Mouse (Mus musculus) hematopoietic stem cell, adult 5-6 weeks (primary cell): ENCODE results near the gene Phyh. TPM values are rescaled to one million over a fixed set of nuclear protein-coding genes. Genes with fewer than 3 reads are reported as not detected.
"Not testable (repeated sequence)": the region's sequence is repeated elsewhere in the genome, so short reads cannot be mapped to it uniquely, and the experiment has no call there.

Experiments
- ATAC-seq, 2 experiments: fragments of 125-278 bp in 1 of 2; replicated peaks in 1 of 2; 2 replicates each; pipeline ENCODE4 v1.8.0; 2016 to 2017; ENCODE audit warnings: inconsistent platforms in 2 of 2, mild to moderate bottlenecking in 2 of 2, moderate number of reproducible peaks in 2 of 2, low read depth in 1 of 2, moderate TSS enrichment in 1 of 2; ENCODE audit not compliant: low FRiP score in 2 of 2, poor library complexity in 2 of 2, severe bottlenecking in 2 of 2, insufficient read depth in 1 of 2, low TSS enrichment in 1 of 2
- total RNA-seq: library from RNA; stranded (forward); fragments of 172-1452, 232-1000 nt; gene quantifications from 2 replicates; pipeline ENCODE4 v1.2.3, GENCODE M21; 2017

Gene Phyh
- total RNA-seq, 1 experiment from 2014 or later, result 20.8 TPM

GRCm38 (mm10) chr2:4908771-4909315 is 10.0 kb upstream of the Phyh start:
- ATAC-seq, result no peak

- ATAC-seq, result no peak
Observed at GRCm38 (mm10) chr2:4909909-4910308, 8.9 kb upstream of the Phyh start.

DNA sequence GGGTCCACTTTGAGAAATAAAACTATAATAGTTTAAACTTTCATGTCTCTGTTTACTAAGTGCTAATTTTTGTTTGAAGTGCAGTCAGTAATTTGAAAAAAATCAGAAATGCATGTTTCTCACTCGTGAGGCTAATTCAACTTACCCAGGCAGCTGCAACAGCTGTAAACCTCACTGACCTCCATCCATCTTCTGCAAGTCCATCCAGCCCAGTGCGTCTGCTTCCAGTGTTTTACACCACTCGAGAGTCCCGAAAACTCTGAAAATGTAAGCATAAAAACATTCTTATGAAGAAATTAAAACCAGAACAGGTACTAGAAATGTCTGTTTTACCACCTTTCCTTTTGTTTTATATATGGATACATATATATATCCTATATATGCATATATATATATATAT is 8.3 kb upstream of the Phyh start:
- ATAC-seq, result no peak

GRCm38 (mm10) chr2:4913949-4914348 is 4.9 kb upstream of the Phyh start:
- ATAC-seq, result no peak

GRCm38 (mm10) chr2:4916037-4916436 is 2.8 kb upstream of the Phyh start:
- no peak for ATAC-seq

DNA sequence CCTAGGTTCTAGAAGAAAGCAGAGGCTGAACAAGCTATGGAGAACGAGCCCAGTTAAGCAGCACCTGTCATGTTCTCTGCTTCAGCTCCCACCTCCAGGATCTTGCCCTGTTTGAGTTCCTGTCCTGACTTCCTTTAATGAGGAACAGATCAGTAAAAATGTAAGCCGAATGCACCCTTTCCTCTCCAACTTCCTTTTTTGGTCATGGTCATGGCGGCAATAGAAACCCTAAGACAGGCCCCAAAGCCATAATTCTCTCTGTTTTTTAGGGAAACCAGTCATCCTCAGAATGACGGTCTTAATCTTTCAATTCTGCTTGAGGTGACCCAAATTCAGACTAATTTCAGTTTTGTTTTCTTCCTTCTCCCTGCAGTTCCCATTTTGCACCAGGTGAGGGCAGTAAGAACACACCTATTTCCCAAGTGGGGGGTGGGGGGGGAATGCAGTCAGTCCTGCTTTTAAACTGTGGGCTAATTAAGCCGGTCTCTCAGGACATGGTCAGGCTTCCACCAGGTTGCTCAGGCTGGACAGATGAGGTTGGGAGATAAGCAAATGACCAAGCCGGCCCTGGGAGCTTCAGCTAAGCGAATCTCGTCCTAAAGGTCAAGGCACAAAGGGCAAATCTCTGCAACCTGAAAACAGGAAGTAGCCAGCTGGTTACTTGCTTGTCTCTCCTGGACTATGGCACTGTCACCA is 1.3 kb upstream of the Phyh start:
- ATAC-seq, result peak; percentile 39 to 57

DNA sequence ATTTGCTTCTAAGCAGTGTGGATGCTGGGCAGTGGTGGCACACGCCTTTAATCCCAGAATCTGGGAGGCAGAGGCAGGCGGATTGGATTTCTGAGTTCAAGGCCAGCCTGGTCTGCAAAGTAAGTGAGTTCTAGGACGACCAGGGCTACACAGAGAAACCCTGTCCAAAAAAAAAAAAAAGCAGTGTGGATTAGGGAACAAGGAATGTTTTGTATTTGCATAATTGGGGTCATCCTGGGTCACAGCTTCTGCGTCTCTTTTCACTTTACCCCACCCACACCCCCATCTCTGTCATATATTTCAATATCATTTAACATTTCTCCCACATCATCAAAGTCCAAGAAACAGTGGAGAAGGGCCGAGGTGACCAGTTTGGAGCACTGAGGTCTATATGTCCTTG is 2.2 kb downstream of the Phyh start:
- ATAC-seq, result no peak

- ATAC-seq, result no peak
Observed at GRCm38 (mm10) chr2:4922476-4923164, 3.8 kb downstream of the Phyh start.

DNA sequence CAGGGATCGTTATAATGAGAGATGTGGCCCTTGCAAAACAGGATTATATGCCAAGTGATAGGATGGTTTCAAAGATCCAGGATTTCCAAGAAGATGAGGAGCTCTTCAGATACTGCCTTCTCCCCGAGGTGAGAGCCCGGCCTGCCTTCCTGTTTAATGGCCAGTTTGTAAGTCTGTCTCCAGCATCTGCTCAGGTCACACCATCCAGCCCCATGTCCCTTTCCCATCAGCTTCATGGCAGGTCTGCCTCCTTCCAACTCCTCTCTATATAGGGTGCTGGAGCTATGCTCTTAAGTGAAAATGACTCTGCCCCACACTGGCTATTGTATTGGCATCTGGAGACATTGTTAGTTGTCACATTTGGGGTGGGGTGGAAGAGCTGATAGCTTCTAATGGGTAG is 8.6 kb downstream of the Phyh start:
- no peak for ATAC-seq

- ATAC-seq, result peak in 1 of 2 experiments; percentile 21; a peak in 1 of 4 replicates
Observed at GRCm38 (mm10) chr2:4929230-4929629, 10.4 kb downstream of the Phyh start.

DNA sequence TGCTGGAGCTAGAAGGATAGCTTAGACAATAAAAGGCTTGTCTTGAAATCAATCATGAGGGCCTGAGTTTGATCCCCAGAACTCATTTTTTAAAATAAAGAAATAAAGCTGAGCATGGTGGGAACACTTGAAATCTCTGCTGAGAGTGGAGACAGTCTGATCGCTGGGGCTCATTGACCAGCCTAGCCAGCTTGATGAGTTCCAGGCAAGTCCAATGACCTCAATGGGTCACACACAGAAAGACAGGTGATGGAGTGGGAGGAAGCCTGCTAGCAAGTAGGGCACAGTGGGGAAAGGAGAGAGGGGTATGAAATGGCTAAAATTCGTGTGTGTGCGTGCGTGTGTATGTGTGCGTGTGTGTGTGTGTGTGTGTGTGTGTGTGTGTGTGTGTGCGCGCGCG is 15.7 kb downstream of the Phyh start:
- ATAC-seq, result no peak

- no peak for ATAC-seq
Observed at GRCm38 (mm10) chr2:4937931-4938330, 19.1 kb downstream of the Phyh start.

- ATAC-seq, result no peak
Observed at GRCm38 (mm10) chr2:4940861-4941260, 22.0 kb downstream of the Phyh start.

DNA sequence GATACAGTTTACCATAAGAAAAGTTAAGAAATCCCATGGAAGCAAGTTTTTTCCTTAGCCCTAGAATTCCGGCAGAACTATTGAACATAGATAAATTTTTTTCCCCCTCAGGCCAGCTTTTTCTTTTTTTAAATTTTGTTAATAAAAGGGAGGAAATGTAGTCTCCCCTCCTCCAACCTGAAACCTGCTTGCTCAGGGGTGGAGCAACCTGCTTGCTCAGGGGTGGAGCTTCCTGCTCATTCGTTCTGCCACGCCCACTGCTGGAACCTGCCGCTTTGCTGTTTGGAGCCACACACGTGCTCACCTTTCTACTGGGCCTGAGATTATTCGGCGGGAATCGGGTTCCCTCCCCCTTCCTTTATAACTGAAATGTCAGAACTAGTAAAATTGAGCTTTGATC is 30.9 kb downstream of the Phyh start:
- not testable (repeated sequence) for ATAC-seq

DNA sequence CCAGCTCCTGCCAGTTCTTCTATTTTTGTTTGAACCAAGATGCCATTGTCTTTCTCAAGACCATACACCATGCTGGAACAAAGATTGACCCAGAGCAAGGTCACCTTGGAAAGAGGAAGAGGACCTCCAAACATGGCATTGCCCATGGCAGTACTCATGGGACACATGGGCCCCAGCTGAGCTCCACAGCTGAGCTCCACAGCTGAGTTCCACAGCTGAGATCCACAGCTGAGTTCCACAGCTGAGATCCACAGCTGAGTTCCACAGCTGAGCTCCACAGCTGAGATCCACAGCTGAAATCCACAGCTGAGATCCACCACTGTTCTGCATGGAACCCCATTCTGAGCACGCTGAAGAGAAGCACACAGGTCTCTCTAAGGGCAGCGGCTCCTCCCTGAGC is 32.2 kb downstream of the Phyh start:
- no peak for ATAC-seq

DNA sequence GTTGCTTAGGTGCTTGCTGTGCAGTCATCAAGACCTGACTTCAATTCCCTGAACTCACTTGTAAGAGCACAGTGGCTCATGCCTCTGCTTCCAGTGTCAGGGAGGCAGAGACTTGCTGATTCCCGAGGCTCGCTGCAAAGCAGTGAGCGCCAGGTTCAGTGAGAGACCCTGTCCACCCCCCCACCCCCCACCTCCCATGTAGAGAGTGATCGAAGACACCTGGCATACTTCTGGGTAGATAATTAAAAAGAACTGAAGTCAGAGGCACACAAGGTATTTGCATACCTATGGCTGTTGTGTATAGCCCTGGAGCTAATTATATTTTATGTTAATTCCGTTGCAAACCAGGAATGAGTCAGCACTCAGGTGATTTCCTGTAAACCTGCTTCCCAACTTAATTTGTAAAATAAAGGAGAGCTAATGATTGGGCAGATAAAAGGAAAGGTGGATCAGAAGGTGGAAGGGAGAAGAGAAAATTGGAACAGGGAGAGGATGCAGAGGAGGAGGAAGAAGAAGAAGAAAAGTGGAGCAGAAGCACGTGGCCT is 35.5 kb downstream of the Phyh start:
- ATAC-seq, result no peak

- ATAC-seq, result no peak
Observed at GRCm38 (mm10) chr2:4958039-4958438, 39.2 kb downstream of the Phyh start.

- ATAC-seq, result no peak
Observed at GRCm38 (mm10) chr2:4967806-4968205, 49.0 kb downstream of the Phyh start.
